Mouse (Mus musculus): ENCODE results near the gene Pllp.

Pllp gene

GRCm38 (mm10) chr8:94702844-94703813 lies 7.1 kb upstream of the Pllp start:
- DNase-seq (ENCODE audit: low read depth, low spot score), result peak; percentile 89

- peak; percentile 23 for DNase-seq (ENCODE audit: low read depth, low spot score)
These were observed 6.1 kb upstream of the Pllp start for GRCm38 (mm10) chr8:94702156-94702555.

GRCm38 (mm10) chr8:94700421-94700935 lies 4.4 kb upstream of the Pllp start:
- DNase-seq (ENCODE audit: low read depth, low spot score), result no peak

- DNase-seq (ENCODE audit: low read depth, low spot score), result no peak
These were observed 3.3 kb upstream of the Pllp start for GRCm38 (mm10) chr8:94699366-94699765.

- DNase-seq (ENCODE audit: low read depth, low spot score), result no peak
These were observed 1.9 kb upstream of the Pllp start for GRCm38 (mm10) chr8:94697956-94698355.

GRCm38 (mm10) chr8:94696566-94696965 lies 488 bp upstream of the Pllp start:
- DNase-seq (ENCODE audit: low read depth, low spot score), result no peak

GRCm38 (mm10) chr8:94695341-94695993 lies 611 bp downstream of the Pllp start:
- DNase-seq (ENCODE audit: low read depth, low spot score), result no peak

GRCm38 (mm10) chr8:94694701-94695100 lies 1.4 kb downstream of the Pllp start:
- DNase-seq (ENCODE audit: low read depth, low spot score), result no peak

GRCm38 (mm10) chr8:94685953-94686352 lies 10.1 kb downstream of the Pllp start:
- no peak for DNase-seq (ENCODE audit: low read depth, low spot score)

- DNase-seq (ENCODE audit: low read depth, low spot score), result no peak
These were observed 11.8 kb downstream of the Pllp start for GRCm38 (mm10) chr8:94684287-94684686.

GRCm38 (mm10) chr8:94682732-94683524 lies 13.2 kb downstream of the Pllp start:
- DNase-seq (ENCODE audit: low read depth, low spot score), result no peak

GRCm38 (mm10) chr8:94680414-94680813 lies 15.7 kb downstream of the Pllp start:
- peak; percentile 11 for DNase-seq (ENCODE audit: low read depth, low spot score)

GRCm38 (mm10) chr8:94678582-94678981 lies 17.5 kb downstream of the Pllp start:
- no peak for DNase-seq (ENCODE audit: low read depth, low spot score)

GRCm38 (mm10) chr8:94675923-94676322 lies 20.2 kb downstream of the Pllp start:
- no peak for DNase-seq (ENCODE audit: low read depth, low spot score)

GRCm38 (mm10) chr8:94674384-94674783 lies 21.7 kb downstream of the Pllp start:
- DNase-seq (ENCODE audit: low read depth, low spot score), result no peak

GRCm38 (mm10) chr8:94666456-94667308 lies 29.4 kb downstream of the Pllp start, which contains the start of gene Arl2bp:
Gene Arl2bp (plus strand): TSS chr8:94666600.
- DNase-seq (ENCODE audit: low read depth, low spot score), result peak; percentile 97

- no peak for DNase-seq (ENCODE audit: low read depth, low spot score)
These were observed 31.4 kb downstream of the Pllp start for GRCm38 (mm10) chr8:94664722-94665121.

GRCm38 (mm10) chr8:94660418-94660817 lies 35.7 kb downstream of the Pllp start:
- no peak for DNase-seq (ENCODE audit: low read depth, low spot score)

GRCm38 (mm10) chr8:94658031-94658430 lies 38.0 kb downstream of the Pllp start:
- peak; percentile 25 for DNase-seq (ENCODE audit: low read depth, low spot score)

GRCm38 (mm10) chr8:94654994-94655393 lies 41.1 kb downstream of the Pllp start:
- DNase-seq (ENCODE audit: low read depth, low spot score), result no peak

GRCm38 (mm10) chr8:94652951-94653350 lies 43.1 kb downstream of the Pllp start:
- DNase-seq (ENCODE audit: low read depth, low spot score), result no peak

Data from CD4-positive, CD25-positive, alpha-beta regulatory T cell, adult 2 months (primary cell).